Mouse (Mus musculus) kidney, embryonic 15.5 days (tissue): Measurements from ENCODE around the gene Meis1. TPM values are rescaled to one million over a fixed set of nuclear protein-coding genes. Genes with fewer than 3 reads are reported as not detected.

ENCODE experiments used
- ATAC-seq: fragments of 200-750 bp; cut with Nextera tagmentation; replicated peaks from 2 replicates; pipeline ENCODE4 v1.8.0; 2017; ENCODE audit warnings: moderate TSS enrichment; ENCODE audit not compliant: low FRiP score
- H3K27ac ChIP-seq: fragments of 300-500 bp; sonication (generic); 2 replicates; pipeline ENCODE4 v1.5.1; 2015; ENCODE audit warnings: mild to moderate bottlenecking, inconsistent platforms
- H3K27me3 ChIP-seq: fragments of 300-500 bp; sonication (generic); 2 replicates; pipeline ENCODE4 v1.6.1; 2015; ENCODE audit warnings: inconsistent platforms
- H3K36me3 ChIP-seq: fragments of 300-500 bp; sonication (generic); 2 replicates; pipeline ENCODE4 v1.6.1; 2015; ENCODE audit warnings: inconsistent platforms
- H3K4me1 ChIP-seq: fragments of 300-500 bp; sonication (generic); 2 replicates; pipeline ENCODE4 v1.6.1; 2015; ENCODE audit warnings: inconsistent platforms
- H3K4me2 ChIP-seq: fragments of 300-500 bp; sonication (generic); 2 replicates; pipeline ENCODE4 v1.6.1; 2015; ENCODE audit warnings: moderate library complexity, mild to moderate bottlenecking, inconsistent platforms
- H3K4me3 ChIP-seq: fragments of 300-500 bp; sonication (generic); replicated peaks from 2 replicates; pipeline ENCODE4 v1.5.1; 2015; ENCODE audit warnings: mild to moderate bottlenecking, inconsistent platforms
- H3K9ac ChIP-seq: fragments of 300-500 bp; sonication (generic); 2 replicates; pipeline ENCODE4 v1.6.1; 2015; ENCODE audit warnings: mild to moderate bottlenecking, inconsistent platforms
- H3K9me3 ChIP-seq: fragments of 300-500 bp; sonication (generic); replicated peaks from 2 replicates; pipeline ENCODE4 v1.6.1; 2016; ENCODE audit warnings: inconsistent platforms
- WGBS: fragments of 180-500 bp; shearing (Covaris S2); methylation state at CpG from one replicate; pipeline ENCODE4 v1.1.7; 2015; ENCODE audit warnings: mixed read lengths; 5-methylcytosine and 5-hydroxymethylcytosine counted together
- polyA plus RNA-seq: library from polyadenylated mRNA; unstranded; fragments of >200 nt; fragmentation: Nextera tagmentation; extraction: Ambion mirVana; gene quantifications from 2 replicates; pipeline ENCODE4 v1.2.1, GENCODE M21; 2015

Meis1 gene
- polyA plus RNA-seq, 1 experiment from 2014 or later: 130 TPM

DNA sequence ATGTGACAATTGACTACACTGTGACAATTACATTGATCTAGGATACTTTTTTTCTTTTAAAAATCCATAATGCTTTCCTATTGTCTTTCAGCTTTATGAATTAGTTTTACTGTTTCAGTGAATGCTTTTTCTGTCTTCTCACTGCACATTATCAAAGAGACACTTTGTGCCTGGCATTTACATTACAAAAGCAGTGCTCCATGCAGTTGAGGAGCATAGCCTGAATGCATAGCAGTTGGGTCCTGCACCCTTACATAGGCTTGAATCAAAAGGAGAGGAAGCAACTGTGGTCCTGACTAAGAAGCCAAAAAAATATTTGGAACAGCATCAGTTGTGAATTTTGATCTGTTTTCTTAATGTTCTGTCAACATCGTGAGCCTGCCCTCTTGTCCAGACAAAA, 105.5 kb downstream of the Meis1 start:
- H3K27ac ChIP-seq: no peak overlapping the region
- 75% methylated on average over 1 of the region's 1 CpGs for WGBS
- no peak for ATAC-seq
- H3K4me2 ChIP-seq: no peak overlapping the region
- no peaks in the 10 kb centered on the region for H3K9me3 ChIP-seq
- H3K4me3 ChIP-seq: no peak overlapping the region
- 0 out of 2 replicates have a peak, but pooled peaks cover 9% of the 10 kb centered on the region for H3K4me1 ChIP-seq
- no peaks in the 10 kb centered on the region; the same call in 1 of the 2 replicates for H3K27me3 ChIP-seq
- H3K9ac ChIP-seq: no peak overlapping the region
- H3K36me3 ChIP-seq: no peaks in the 10 kb centered on the region

GRCm38 (mm10) chr11:18912311-18913019, 106.3 kb downstream of the Meis1 start:
- Histone ChIP-seq H3K4me3 (no peak overlapping the region), H3K27me3 (no peaks in the 10 kb centered on the region; the same call in 1 of the 2 replicates), H3K4me2 (no peak overlapping the region), H3K9me3 (no peaks in the 10 kb centered on the region), H3K4me1 (0 out of 2 replicates have a peak, but pooled peaks cover 9% of the 10 kb centered on the region), H3K27ac (peak overlapping the region; percentile 58; the same call in 1 of the 2 replicates), H3K36me3 (no peaks in the 10 kb centered on the region), H3K9ac (no peak overlapping the region)
- ATAC-seq: no peak
- 57% methylated on average over 6 of the region's 6 CpGs for WGBS

GRCm38 (mm10) chr11:18906866-18907265, 111.9 kb downstream of the Meis1 start:
- Histone ChIP-seq H3K4me1 (no peaks in the 10 kb centered on the region), H3K4me3 (no peak overlapping the region), H3K4me2 (no peak overlapping the region), H3K27me3 (no peaks in the 10 kb centered on the region; the same call in 1 of the 2 replicates), H3K36me3 (peaks cover 18% of the 10 kb centered on the region), H3K9ac (no peak overlapping the region), H3K9me3 (no peaks in the 10 kb centered on the region), H3K27ac (no peak overlapping the region)
- no peak for ATAC-seq
- WGBS: 81% methylated on average over 3 of the region's 3 CpGs

DNA sequence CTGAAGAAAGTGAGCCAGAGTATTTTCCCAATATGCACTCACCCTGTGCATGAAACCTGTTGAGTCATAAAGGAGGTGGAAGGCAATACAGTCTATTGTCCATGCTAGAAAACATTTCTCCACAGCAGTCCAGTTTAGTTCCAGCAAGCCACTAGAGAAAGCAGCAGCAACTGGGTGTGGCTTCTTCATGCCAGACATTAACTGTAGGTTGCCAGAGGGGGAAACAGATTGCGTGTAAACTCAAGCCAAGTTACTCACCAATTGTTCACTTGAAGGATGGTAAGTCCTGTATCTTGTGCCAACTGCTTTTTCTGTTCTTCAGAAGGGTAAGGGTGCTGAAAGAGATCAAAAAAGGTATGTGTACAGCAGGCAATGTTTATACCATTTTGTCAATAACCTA, 113.4 kb downstream of the Meis1 start:
- 67% methylated on average over 1 of the region's 1 CpGs for WGBS
- no peaks in the 10 kb centered on the region for H3K9me3 ChIP-seq
- peaks cover 18% of the 10 kb centered on the region for H3K36me3 ChIP-seq
- H3K27me3 ChIP-seq: no peaks in the 10 kb centered on the region
- no peak overlapping the region for H3K27ac ChIP-seq
- H3K4me1 ChIP-seq: no peaks in the 10 kb centered on the region
- H3K9ac ChIP-seq: no peak overlapping the region
- no peak for ATAC-seq
- H3K4me3 ChIP-seq: no peak overlapping the region
- no peak overlapping the region for H3K4me2 ChIP-seq

DNA sequence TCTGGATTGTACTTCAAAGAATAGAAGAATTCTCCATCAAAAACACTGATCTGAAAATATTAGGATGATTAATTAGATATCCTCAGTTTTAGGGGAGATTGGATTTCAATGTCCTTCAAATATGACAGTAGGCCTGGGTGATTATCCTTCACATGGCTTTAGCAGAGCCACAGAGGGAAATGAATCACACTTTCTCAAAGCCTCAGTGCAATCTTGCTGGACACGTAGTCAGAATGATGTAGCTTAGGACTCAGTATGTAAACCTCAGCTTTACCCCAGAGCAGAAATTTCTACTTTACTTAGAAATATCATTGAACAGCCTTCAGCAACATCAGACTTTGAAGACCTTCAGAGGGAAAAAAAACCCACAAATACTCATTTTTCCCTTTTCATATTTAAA, 113.9 kb downstream of the Meis1 start:
- WGBS: 88% methylated on average over 1 of the region's 1 CpGs
- Histone ChIP-seq H3K27me3 (no peaks in the 10 kb centered on the region), H3K36me3 (peaks cover 18% of the 10 kb centered on the region), H3K4me2 (no peak overlapping the region), H3K27ac (no peak overlapping the region), H3K4me1 (no peaks in the 10 kb centered on the region), H3K9me3 (no peaks in the 10 kb centered on the region), H3K4me3 (no peak overlapping the region), H3K9ac (no peak overlapping the region)
- no peak for ATAC-seq

DNA sequence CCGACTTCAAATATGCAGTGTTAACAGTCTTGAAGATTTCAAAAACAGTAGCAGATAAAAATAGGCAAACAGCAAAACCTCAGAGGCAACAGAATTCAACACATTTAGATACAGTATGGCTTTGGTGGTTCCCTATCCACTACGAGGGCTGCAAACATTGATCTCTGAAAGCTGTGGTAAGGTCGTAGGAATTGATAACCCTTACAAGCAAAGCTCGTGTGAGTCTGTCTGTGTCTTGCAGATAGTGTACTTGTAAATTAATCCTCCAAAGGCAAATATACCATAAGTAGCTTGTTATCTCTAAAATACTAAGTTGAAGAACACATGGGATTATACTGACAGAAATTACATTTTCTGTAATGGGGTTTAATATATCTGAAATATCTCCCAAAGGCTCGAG, 114.5 kb downstream of the Meis1 start:
- Histone ChIP-seq H3K9me3 (no peaks in the 10 kb centered on the region), H3K9ac (no peak overlapping the region), H3K27me3 (no peaks in the 10 kb centered on the region), H3K4me1 (peaks cover 3% of the 10 kb centered on the region), H3K4me2 (no peak overlapping the region), H3K4me3 (no peak overlapping the region), H3K27ac (no peak overlapping the region), H3K36me3 (peaks cover 18% of the 10 kb centered on the region)
- WGBS: 83% methylated on average over 5 of the region's 5 CpGs
- ATAC-seq: no peak

GRCm38 (mm10) chr11:18900489-18900888, 118.3 kb downstream of the Meis1 start:
- ATAC-seq: no peak
- H3K4me1 ChIP-seq: peaks cover 21% of the 10 kb centered on the region
- H3K4me3 ChIP-seq: no peak overlapping the region
- no peaks in the 10 kb centered on the region for H3K27me3 ChIP-seq
- no peak overlapping the region for H3K9ac ChIP-seq
- no peaks in the 10 kb centered on the region for H3K9me3 ChIP-seq
- H3K36me3 ChIP-seq: peaks cover 13% of the 10 kb centered on the region
- H3K27ac ChIP-seq: no peak overlapping the region
- H3K4me2 ChIP-seq: no peak overlapping the region
- 51% methylated on average over 2 of the region's 2 CpGs for WGBS

- H3K9me3 ChIP-seq: no peaks in the 10 kb centered on the region
- no peak overlapping the region for H3K27ac ChIP-seq
- no peak overlapping the region for H3K9ac ChIP-seq
- no peak; the same call in 1 of the 2 replicates for ATAC-seq
- peaks cover 21% of the 10 kb centered on the region for H3K4me1 ChIP-seq
- H3K27me3 ChIP-seq: no peaks in the 10 kb centered on the region
- WGBS: 29% methylated on average over 4 of the region's 4 CpGs
- H3K4me2 ChIP-seq: no peak overlapping the region
- H3K36me3 ChIP-seq: peaks cover 2% of the 10 kb centered on the region
- no peak overlapping the region for H3K4me3 ChIP-seq
Measured at GRCm38 (mm10) chr11:18898862-18899261, 119.9 kb downstream of the Meis1 start.

- H3K36me3 ChIP-seq: no peaks in the 10 kb centered on the region
- 0 out of 2 replicates have a peak overlapping the region, but pooled peaks have one; percentile 18 for H3K27ac ChIP-seq
- H3K4me3 ChIP-seq: no peak overlapping the region
- H3K27me3 ChIP-seq: no peaks in the 10 kb centered on the region
- 33% methylated on average over 7 of the region's 7 CpGs for WGBS
- H3K9me3 ChIP-seq: no peaks in the 10 kb centered on the region
- H3K4me2 ChIP-seq: no peak overlapping the region
- H3K9ac ChIP-seq: no peak overlapping the region
- 0 out of 2 replicates have a peak, but pooled peaks have one; percentile 22 for ATAC-seq
- H3K4me1 ChIP-seq: peaks cover 22% of the 10 kb centered on the region
Measured at GRCm38 (mm10) chr11:18897921-18898646, 120.7 kb downstream of the Meis1 start.

- H3K4me2 ChIP-seq: no peak overlapping the region
- peaks cover 29% of the 10 kb centered on the region for H3K4me1 ChIP-seq
- no peak overlapping the region for H3K9ac ChIP-seq
- H3K9me3 ChIP-seq: no peaks in the 10 kb centered on the region
- no peaks in the 10 kb centered on the region for H3K27me3 ChIP-seq
- H3K27ac ChIP-seq: no peak overlapping the region
- H3K36me3 ChIP-seq: no peaks in the 10 kb centered on the region
- ATAC-seq: no peak
- WGBS: 56% methylated on average over 2 of the region's 2 CpGs
- no peak overlapping the region for H3K4me3 ChIP-seq
Measured at GRCm38 (mm10) chr11:18897250-18897649, 121.5 kb downstream of the Meis1 start.

GRCm38 (mm10) chr11:18892470-18892869, 126.3 kb downstream of the Meis1 start:
- Histone ChIP-seq H3K4me1 (peaks cover 26% of the 10 kb centered on the region), H3K9ac (no peak overlapping the region), H3K9me3 (no peaks in the 10 kb centered on the region), H3K4me3 (no peak overlapping the region), H3K27ac (peak overlapping the region; percentile 32; the same call in 1 of the 2 replicates), H3K36me3 (no peaks in the 10 kb centered on the region), H3K27me3 (no peaks in the 10 kb centered on the region), H3K4me2 (no peak overlapping the region)
- WGBS: 26% methylated on average over 2 of the region's 2 CpGs
- ATAC-seq: no peak

DNA sequence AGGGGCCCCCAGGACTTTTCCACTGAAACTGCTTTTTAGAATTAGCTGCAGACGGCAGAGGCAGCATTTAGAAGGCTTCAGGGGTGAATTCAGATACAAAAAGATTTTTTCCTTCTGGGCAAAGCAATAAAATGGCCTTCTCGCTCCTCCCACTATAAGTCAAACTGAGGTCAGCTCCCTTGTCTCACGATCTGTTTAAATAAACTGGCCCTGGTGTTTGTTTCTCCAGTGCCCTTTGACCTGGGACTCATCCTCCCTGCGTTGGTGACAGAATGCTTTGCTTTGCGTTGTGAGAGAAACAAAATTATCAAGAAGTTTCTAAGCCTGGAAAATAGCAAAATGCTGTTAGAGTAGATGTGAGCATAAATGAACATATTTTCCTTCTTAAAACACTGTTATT, 129.6 kb downstream of the Meis1 start:
- Histone ChIP-seq H3K36me3 (0 out of 2 replicates have a peak, but pooled peaks cover 1% of the 10 kb centered on the region), H3K4me1 (peaks cover 54% of the 10 kb centered on the region), H3K4me3 (no peak overlapping the region), H3K9ac (no peak overlapping the region), H3K27ac (no peak overlapping the region), H3K9me3 (no peaks in the 10 kb centered on the region), H3K4me2 (no peak overlapping the region), H3K27me3 (no peaks in the 10 kb centered on the region)
- 10% methylated on average over 5 of the region's 5 CpGs for WGBS
- no peak for ATAC-seq
